Mouse (Mus musculus) forebrain, embryonic 11.5 days (tissue): Measurements from ENCODE around the gene Znrf4. TPM values are rescaled to one million over a fixed set of nuclear protein-coding genes. Genes with fewer than 3 reads are reported as not detected.
A peak's percentile ranks its signal among the peaks of the same experiment; 100 is the strongest.

ENCODE experiments used
- ATAC-seq: fragments of 200-750 bp; cut with Nextera tagmentation; replicated peaks from 2 replicates; pipeline ENCODE4 v1.8.0; 2017; ENCODE audit warnings: moderate TSS enrichment; ENCODE audit not compliant: low FRiP score
- DNase-seq: peaks from one replicate; pipeline ENCODE4 v3.0.0-alpha.2; 2017; ENCODE audit warnings: low spot score
- H3K27ac ChIP-seq: fragments of 300-500 bp; sonication (generic); 2 replicates; pipeline ENCODE4 v1.5.1; 2014; ENCODE audit warnings: low read depth, low read length
- H3K27me3 ChIP-seq: fragments of 300-500 bp; sonication (generic); 2 replicates; pipeline ENCODE4 v1.6.1; 2014; ENCODE audit warnings: mild to moderate bottlenecking, low read length, mixed read lengths; ENCODE audit not compliant: control insufficient read depth, insufficient read depth
- H3K36me3 ChIP-seq: fragments of 300-500 bp; sonication (generic); 2 replicates; pipeline ENCODE4 v1.6.1; 2014; ENCODE audit warnings: mild to moderate bottlenecking, low read length, moderate library complexity, mixed read lengths; ENCODE audit not compliant: control insufficient read depth, insufficient read depth
- H3K4me1 ChIP-seq: fragments of 300-500 bp; sonication (generic); replicated peaks from 2 replicates; pipeline ENCODE4 v1.6.1; 2014; ENCODE audit warnings: low read length, mixed read lengths; ENCODE audit not compliant: control insufficient read depth, insufficient read depth
- H3K4me2 ChIP-seq: fragments of 300-500 bp; sonication (generic); 2 replicates; pipeline ENCODE4 v1.6.1; 2014; ENCODE audit warnings: low read depth, mild to moderate bottlenecking, low read length, moderate library complexity, mixed read lengths; ENCODE audit not compliant: severe bottlenecking
- H3K4me3 ChIP-seq: fragments of 300-500 bp; sonication (generic); 2 replicates; pipeline ENCODE4 v1.5.1; 2014; ENCODE audit warnings: low read depth, low read length
- H3K9ac ChIP-seq: fragments of 300-500 bp; sonication (generic); 2 replicates; pipeline ENCODE4 v1.6.1; 2014; ENCODE audit warnings: low read length
- H3K9me3 ChIP-seq: fragments of 300-500 bp; sonication (generic); 2 replicates; pipeline ENCODE4 v1.6.1; 2016; ENCODE audit warnings: low read length, mixed read lengths; ENCODE audit not compliant: control insufficient read depth
- WGBS: fragments of 180-500 bp; shearing (Covaris S2); extraction: QIAGEN DNeasy Blood & Tissue Kit; methylation state at CpG from one replicate; pipeline ENCODE4 v1.1.7; 2014; 5-methylcytosine and 5-hydroxymethylcytosine counted together
- polyA plus RNA-seq: library from polyadenylated mRNA; unstranded; fragments of >200 nt; fragmentation: Nextera tagmentation; extraction: Ambion mirVana; gene quantifications from 2 replicates; pipeline ENCODE4 v1.2.1, GENCODE M21; 2014

Znrf4 gene
- polyA plus RNA-seq, 1 experiment from 2014 or later: not detected

DNA sequence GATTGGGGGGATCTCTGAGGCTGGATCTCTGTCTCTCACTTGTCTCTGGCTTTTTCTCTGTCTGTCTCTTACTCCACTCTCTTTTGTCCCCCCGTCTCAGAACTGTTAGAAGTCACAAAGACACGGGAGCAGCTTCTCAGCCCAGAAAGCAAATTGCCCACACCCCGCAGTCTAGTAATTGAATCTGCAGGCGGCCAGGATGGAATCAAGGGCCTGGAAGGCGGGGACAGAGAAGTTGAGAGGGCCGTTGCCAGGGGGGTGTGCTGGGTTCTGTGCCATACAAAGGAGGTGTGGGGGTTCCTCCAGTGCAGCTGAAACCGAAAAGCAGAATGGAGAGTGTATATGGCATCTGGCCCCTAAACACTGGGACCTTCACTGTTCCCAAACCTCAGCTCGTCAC is 30.5 kb upstream of the Znrf4 start:
- Histone ChIP-seq H3K4me1 (peaks cover 7% of the 10 kb centered on the region), H3K27ac (peak overlapping the region; percentile 15; the same call in 1 of the 2 replicates)
- no peak for ATAC-seq

DNA sequence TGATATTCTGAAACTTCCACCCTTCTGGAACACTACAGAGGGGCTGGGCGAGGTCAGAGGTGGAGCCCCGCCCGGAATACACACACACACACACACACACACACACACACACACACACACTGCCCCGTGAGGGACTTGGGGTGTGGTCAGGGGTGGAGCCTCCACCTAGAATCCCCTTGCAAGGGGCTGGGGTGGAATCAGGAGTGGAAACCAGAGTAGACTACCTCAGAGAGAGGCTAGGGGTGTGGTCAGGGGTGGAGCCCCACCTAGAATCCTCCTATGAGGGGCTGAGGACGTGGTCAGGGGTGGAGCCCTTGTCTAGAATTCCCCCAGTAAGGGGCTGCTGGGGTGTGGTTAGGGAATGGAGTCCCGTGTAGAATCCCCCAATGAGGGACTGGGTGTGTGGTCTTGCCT is 28.3 kb upstream of the Znrf4 start:
- WGBS: 47% methylated on average over 6 of the region's 6 CpGs
- Histone ChIP-seq H3K27me3 (no peaks in the 10 kb centered on the region), H3K4me2 (no peak overlapping the region), H3K36me3 (no peaks in the 10 kb centered on the region), H3K27ac (no peak overlapping the region), H3K4me3 (no peak overlapping the region), H3K4me1 (peaks cover 4% of the 10 kb centered on the region; the same call in 1 of the 2 replicates), H3K9me3 (no peaks in the 10 kb centered on the region), H3K9ac (no peak overlapping the region)
- DNase-seq (peak; percentile 59), ATAC-seq (no peak)

More for the DNA sequence above, 30.5 kb upstream of the Znrf4 start:
- Histone ChIP-seq H3K9ac (no peak overlapping the region), H3K36me3 (no peaks in the 10 kb centered on the region), H3K9me3 (no peaks in the 10 kb centered on the region), H3K4me3 (no peak overlapping the region), H3K27me3 (no peaks in the 10 kb centered on the region), H3K4me2 (no peak overlapping the region)
- WGBS: 25% methylated on average over 8 of the region's 8 CpGs
- peak; percentile 52 for DNase-seq

- no peak overlapping the region for H3K4me3 ChIP-seq
- peaks cover 4% of the 10 kb centered on the region; the same call in 1 of the 2 replicates for H3K4me1 ChIP-seq
These were observed 25.7 kb upstream of the Znrf4 start for GRCm38 (mm10) chr17:56537912-56538311.

DNA sequence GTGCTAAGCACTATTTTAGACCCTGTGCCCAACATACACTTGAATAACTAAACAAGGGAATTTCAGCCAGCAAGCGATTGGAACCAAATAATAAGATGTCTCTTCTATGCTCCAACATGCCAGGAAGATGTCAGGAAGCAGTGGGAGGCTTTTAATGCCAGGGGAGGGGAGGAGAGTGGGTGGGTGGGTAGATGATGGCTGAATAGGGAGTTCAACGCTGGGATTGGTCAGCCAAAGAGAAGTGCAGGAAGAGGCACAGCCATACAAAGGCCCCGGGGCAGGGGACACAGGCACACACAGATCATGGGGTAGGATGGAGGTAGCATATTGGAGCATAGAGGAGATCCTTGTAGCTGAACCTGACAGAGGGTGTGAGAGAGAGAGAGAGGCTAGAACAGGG is 24.6 kb upstream of the Znrf4 start:
- Histone ChIP-seq H3K36me3 (no peaks in the 10 kb centered on the region), H3K4me2 (no peak overlapping the region), H3K9me3 (no peaks in the 10 kb centered on the region), H3K4me1 (peaks cover 4% of the 10 kb centered on the region; the same call in 1 of the 2 replicates), H3K9ac (no peak overlapping the region), H3K27ac (peak overlapping the region; percentile 25; the same call in 1 of the 2 replicates), H3K27me3 (no peaks in the 10 kb centered on the region), H3K4me3 (no peak overlapping the region)
- ATAC-seq (no peak), DNase-seq (peak; percentile 25)
- 62% methylated on average over 3 of the region's 3 CpGs for WGBS

More at GRCm38 (mm10) chr17:56537912-56538311, 25.7 kb upstream of the Znrf4 start:
- 10% methylated on average over 8 of the region's 8 CpGs for WGBS
- Histone ChIP-seq H3K27me3 (no peaks in the 10 kb centered on the region), H3K9ac (no peak overlapping the region), H3K27ac (peak overlapping the region; percentile 43), H3K4me2 (no peak overlapping the region), H3K9me3 (no peaks in the 10 kb centered on the region), H3K36me3 (no peaks in the 10 kb centered on the region)
- DNase-seq: peak; percentile 65
- ATAC-seq: peak; percentile 57

GRCm38 (mm10) chr17:56536192-56536591 is 24.0 kb upstream of the Znrf4 start:
- ATAC-seq (0 out of 2 replicates have a peak, but pooled peaks have one; percentile 3), DNase-seq (peak; percentile 50)
- Histone ChIP-seq H3K9me3 (no peaks in the 10 kb centered on the region), H3K4me1 (peaks cover 4% of the 10 kb centered on the region; the same call in 1 of the 2 replicates), H3K27me3 (no peaks in the 10 kb centered on the region), H3K36me3 (no peaks in the 10 kb centered on the region), H3K27ac (peak overlapping the region; percentile 2), H3K9ac (no peak overlapping the region), H3K4me2 (no peak overlapping the region), H3K4me3 (no peak overlapping the region)
- 38% methylated on average over 14 of the region's 14 CpGs for WGBS

DNA sequence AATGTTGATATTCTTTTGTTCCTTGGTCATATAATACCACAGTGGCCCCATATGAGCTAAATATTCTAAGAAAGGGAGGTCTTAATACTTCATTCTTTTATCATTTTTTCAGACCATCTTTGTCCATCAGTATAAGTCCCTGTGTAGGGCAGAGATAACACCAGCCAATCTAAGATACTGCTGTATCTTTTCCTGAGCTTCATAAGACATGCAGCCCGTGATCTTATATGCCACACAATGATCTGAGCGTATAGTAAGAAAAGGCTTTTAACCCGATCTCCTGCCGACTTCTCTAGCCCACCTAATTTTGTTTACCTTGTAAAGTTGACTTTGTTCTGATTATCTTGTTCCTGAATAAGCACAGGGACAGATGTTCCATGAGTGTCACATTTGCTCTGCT is 12.7 kb upstream of the Znrf4 start:
- H3K4me1 ChIP-seq: no peaks in the 10 kb centered on the region
- no peak overlapping the region for H3K4me3 ChIP-seq
- no peak for ATAC-seq
- H3K27ac ChIP-seq: no peak overlapping the region
- no peaks in the 10 kb centered on the region for H3K36me3 ChIP-seq
- no peak overlapping the region for H3K4me2 ChIP-seq
- 77% methylated on average over 4 of the region's 4 CpGs for WGBS
- no peak overlapping the region for H3K9ac ChIP-seq
- DNase-seq: no peak
- no peaks in the 10 kb centered on the region for H3K9me3 ChIP-seq
- no peaks in the 10 kb centered on the region for H3K27me3 ChIP-seq

- Histone ChIP-seq H3K36me3 (no peaks in the 10 kb centered on the region), H3K4me2 (no peak overlapping the region), H3K27ac (no peak overlapping the region), H3K9me3 (no peaks in the 10 kb centered on the region), H3K9ac (no peak overlapping the region), H3K4me3 (no peak overlapping the region), H3K4me1 (no peaks in the 10 kb centered on the region), H3K27me3 (no peaks in the 10 kb centered on the region)
- no peak for ATAC-seq
- DNase-seq: no peak
- 55% methylated on average over 1 of the region's 1 CpGs for WGBS
These were observed 10.5 kb upstream of the Znrf4 start for GRCm38 (mm10) chr17:56522744-56523143.

DNA sequence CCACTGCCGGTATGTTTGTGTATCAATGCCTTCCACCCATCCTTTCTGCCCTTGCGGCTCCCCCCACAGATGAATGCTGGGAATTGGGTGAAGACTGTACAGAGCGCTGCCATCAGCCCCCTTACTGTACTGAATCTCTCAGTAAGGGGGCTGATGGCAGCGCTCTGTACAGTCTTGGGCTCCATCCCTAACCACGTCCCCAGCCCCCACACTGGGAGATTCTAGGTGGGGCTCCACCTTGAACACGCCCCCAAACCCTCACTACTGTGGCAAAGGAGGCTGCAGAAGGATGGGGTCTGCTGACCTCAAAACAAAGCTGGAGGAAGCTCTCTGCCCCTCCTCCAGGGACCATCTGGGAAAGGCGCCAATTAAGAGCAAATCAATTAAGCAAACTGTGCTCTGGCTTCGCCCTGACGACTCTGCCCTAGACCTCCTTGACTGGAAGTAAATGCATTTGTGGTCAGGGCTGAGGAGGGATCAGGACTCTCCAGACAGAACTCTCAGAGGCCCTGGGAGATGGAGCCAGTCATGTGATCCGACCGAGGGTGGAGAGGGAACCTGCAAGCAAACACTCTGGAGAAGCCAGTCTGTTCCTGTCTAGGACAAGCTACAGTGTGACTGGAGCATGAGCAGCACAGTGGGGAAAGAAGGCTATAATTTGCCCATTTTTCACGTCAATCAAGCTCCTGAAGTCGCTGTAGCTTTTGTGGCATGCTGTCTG is 3.6 kb upstream of the Znrf4 start:
- DNase-seq: peak; percentile 67
- no peaks in the 10 kb centered on the region for H3K36me3 ChIP-seq
- H3K9me3 ChIP-seq: no peaks in the 10 kb centered on the region; the same call in 1 of the 2 replicates
- ATAC-seq: peak; percentile 77
- peak overlapping the region; percentile 86 for H3K27ac ChIP-seq
- H3K9ac ChIP-seq: peak overlapping the region; percentile 39
- 0 out of 2 replicates have a peak overlapping the region, but pooled peaks have one; percentile 21 for H3K4me2 ChIP-seq
- no peak overlapping the region for H3K4me3 ChIP-seq
- peaks cover 22% of the 10 kb centered on the region for H3K27me3 ChIP-seq
- peaks cover 7% of the 10 kb centered on the region; the same call in 1 of the 2 replicates for H3K4me1 ChIP-seq
- 11% methylated on average over 13 of the region's 13 CpGs for WGBS
